Mouse (Mus musculus) retina, postnatal 7 days (tissue): ENCODE data around the gene Utrn.

Experiments
- DNase-seq: peaks from one replicate; pipeline ENCODE4 v3.0.0-alpha.2; 2012; ENCODE audit warnings: low read depth, low spot score

Utrn gene

GRCm38 (mm10) chr10:12836048-12836816 is 32.9 kb downstream of the Utrn start:
- no peak for DNase-seq

- no peak for DNase-seq
These were observed 35.0 kb downstream of the Utrn start for GRCm38 (mm10) chr10:12834215-12834614.

- DNase-seq: no peak
These were observed 37.0 kb downstream of the Utrn start for GRCm38 (mm10) chr10:12832163-12832562.

- DNase-seq: no peak
These were observed 41.4 kb downstream of the Utrn start for GRCm38 (mm10) chr10:12827778-12828177.

- DNase-seq: no peak
These were observed 41.9 kb downstream of the Utrn start for GRCm38 (mm10) chr10:12827306-12827705.

- no peak for DNase-seq
These were observed 42.3 kb downstream of the Utrn start for GRCm38 (mm10) chr10:12826760-12827281.

- DNase-seq: no peak
These were observed 44.8 kb downstream of the Utrn start for GRCm38 (mm10) chr10:12824386-12824785.

- DNase-seq: no peak
These were observed 45.5 kb downstream of the Utrn start for GRCm38 (mm10) chr10:12823437-12824219.

GRCm38 (mm10) chr10:12820978-12821735 is 48.0 kb downstream of the Utrn start:
- no peak for DNase-seq

- DNase-seq: no peak
These were observed 51.8 kb downstream of the Utrn start for GRCm38 (mm10) chr10:12817409-12817808.

- DNase-seq: no peak
These were observed 52.6 kb downstream of the Utrn start for GRCm38 (mm10) chr10:12816530-12816929.

- no peak for DNase-seq
These were observed 54.8 kb downstream of the Utrn start for GRCm38 (mm10) chr10:12814411-12814810.

- no peak for DNase-seq
These were observed 55.3 kb downstream of the Utrn start for GRCm38 (mm10) chr10:12813881-12814280.

- no peak for DNase-seq
These were observed 55.9 kb downstream of the Utrn start for GRCm38 (mm10) chr10:12813211-12813811.

GRCm38 (mm10) chr10:12812680-12813079 is 56.5 kb downstream of the Utrn start:
- DNase-seq: no peak

- no peak for DNase-seq
These were observed 58.3 kb downstream of the Utrn start for GRCm38 (mm10) chr10:12810816-12811215.

GRCm38 (mm10) chr10:12809702-12810101 is 59.5 kb downstream of the Utrn start:
- no peak for DNase-seq

GRCm38 (mm10) chr10:12808467-12808866 is 60.7 kb downstream of the Utrn start:
- DNase-seq: no peak

- no peak for DNase-seq
These were observed 61.5 kb downstream of the Utrn start for GRCm38 (mm10) chr10:12807706-12808105.

GRCm38 (mm10) chr10:12805826-12806225 is 63.3 kb downstream of the Utrn start:
- no peak for DNase-seq

GRCm38 (mm10) chr10:12803939-12804338 is 65.2 kb downstream of the Utrn start:
- no peak for DNase-seq
